Mouse (Mus musculus) liver, embryonic 11.5 days (tissue): Measurements from ENCODE around the gene Zic2. TPM values are rescaled to one million over a fixed set of nuclear protein-coding genes. Genes with fewer than 3 reads are reported as not detected.

Source experiments
- ATAC-seq: fragments of 200-750 bp; cut with Nextera tagmentation; replicated peaks from 2 replicates; pipeline ENCODE4 v1.8.0; 2017; ENCODE audit warnings: moderate number of reproducible peaks, mild to moderate bottlenecking, moderate TSS enrichment, moderate library complexity; ENCODE audit not compliant: low FRiP score
- DNase-seq: peaks from one replicate; pipeline ENCODE4 v3.0.0-alpha.2; 2017; ENCODE audit warnings: low spot score
- H3K27ac ChIP-seq: fragments of 300-500 bp; sonication (generic); 2 replicates; pipeline ENCODE4 v1.5.1; 2014; ENCODE audit warnings: mild to moderate bottlenecking, low read depth, low read length, control low read depth
- H3K27me3 ChIP-seq: fragments of 300-500 bp; sonication (generic); replicated peaks from 2 replicates; pipeline ENCODE4 v1.6.1; 2014; ENCODE audit warnings: low read length, mixed read lengths; ENCODE audit not compliant: control insufficient read depth, insufficient read depth
- H3K36me3 ChIP-seq: fragments of 300-500 bp; sonication (generic); 2 replicates; pipeline ENCODE4 v1.6.1; 2014; ENCODE audit warnings: mild to moderate bottlenecking, low read length, moderate library complexity, mixed read lengths; ENCODE audit not compliant: control insufficient read depth, insufficient read depth
- H3K4me1 ChIP-seq: fragments of 300-500 bp; sonication (generic); replicated peaks from 2 replicates; pipeline ENCODE4 v1.6.1; 2014; ENCODE audit warnings: low read length, mixed read lengths; ENCODE audit not compliant: control insufficient read depth, insufficient read depth
- H3K4me2 ChIP-seq: fragments of 300-500 bp; sonication (generic); 2 replicates; pipeline ENCODE4 v1.6.1; 2014; ENCODE audit warnings: mild to moderate bottlenecking, control low read depth, moderate library complexity
- H3K4me3 ChIP-seq: fragments of 300-500 bp; sonication (generic); 2 replicates; pipeline ENCODE4 v1.5.1; 2014; ENCODE audit warnings: low read depth, low read length, control low read depth
- H3K9ac ChIP-seq: fragments of 300-500 bp; sonication (generic); 2 replicates; pipeline ENCODE4 v1.6.1; 2014; ENCODE audit warnings: low read depth, low read length, control low read depth
- H3K9me3 ChIP-seq: fragments of 300-500 bp; sonication (generic); 2 replicates; pipeline ENCODE4 v1.6.1; 2016; ENCODE audit warnings: low read length, inconsistent platforms, mixed read lengths; ENCODE audit not compliant: control insufficient read depth
- WGBS: fragments of 180-500 bp; shearing (Covaris S2); extraction: QIAGEN DNeasy Blood & Tissue Kit; methylation state at CpG from one replicate; pipeline ENCODE4 v1.1.7; 2014; 5-methylcytosine and 5-hydroxymethylcytosine counted together
- polyA plus RNA-seq: library from polyadenylated mRNA; unstranded; fragments of >200 nt; fragmentation: Nextera tagmentation; extraction: Ambion mirVana; gene quantifications from 2 replicates; pipeline ENCODE4 v1.2.1, GENCODE M21; 2014

Gene Zic2
- polyA plus RNA-seq, 1 experiment from 2014 or later, result not detected

GRCm38 (mm10) chr14:122478574-122479011 is 3.4 kb downstream of the Zic2 start:
- DNase-seq (peak; percentile 51), ATAC-seq (no peak)
- H3K9me3 ChIP-seq, result no peaks in the 10 kb centered on the region
- no peak overlapping the region for H3K9ac ChIP-seq
- 0% methylated on average over 22 of the region's 22 CpGs for WGBS
- no peaks in the 10 kb centered on the region for H3K36me3 ChIP-seq
- peaks cover 7% of the 10 kb centered on the region; the same call in 1 of the 2 replicates for H3K4me1 ChIP-seq
- H3K27ac ChIP-seq, result no peak overlapping the region
- no peak overlapping the region for H3K4me3 ChIP-seq
- H3K27me3 ChIP-seq, result peaks cover 99% of the 10 kb centered on the region
- H3K4me2 ChIP-seq, result no peak overlapping the region

GRCm38 (mm10) chr14:122479461-122480109 is 4.3 kb downstream of the Zic2 start:
- Histone ChIP-seq H3K4me2 (no peak overlapping the region), H3K9ac (no peak overlapping the region), H3K27ac (no peak overlapping the region), H3K4me3 (no peak overlapping the region), H3K27me3 (peaks cover 99% of the 10 kb centered on the region), H3K36me3 (no peaks in the 10 kb centered on the region), H3K4me1 (peaks cover 7% of the 10 kb centered on the region; the same call in 1 of the 2 replicates), H3K9me3 (no peaks in the 10 kb centered on the region)
- no peak for ATAC-seq
- 34% methylated on average over 17 of the region's 17 CpGs for WGBS
- no peak for DNase-seq

GRCm38 (mm10) chr14:122480355-122480754 is 5.1 kb downstream of the Zic2 start:
- no peak for DNase-seq
- 16% methylated on average over 2 of the region's 2 CpGs for WGBS
- H3K4me1 ChIP-seq, result peaks cover 3% of the 10 kb centered on the region; the same call in 1 of the 2 replicates

GRCm38 (mm10) chr14:122481181-122481580 is 5.9 kb downstream of the Zic2 start:
- ATAC-seq (no peak), DNase-seq (no peak)
- H3K36me3 ChIP-seq, result no peaks in the 10 kb centered on the region
- no peak overlapping the region for H3K9ac ChIP-seq
- H3K9me3 ChIP-seq, result no peaks in the 10 kb centered on the region
- no peak overlapping the region for H3K4me2 ChIP-seq
- H3K27ac ChIP-seq, result no peak overlapping the region
- WGBS, result 5% methylated on average over 15 of the region's 15 CpGs
- H3K4me3 ChIP-seq, result no peak overlapping the region
- H3K4me1 ChIP-seq, result no peaks in the 10 kb centered on the region; the same call in 1 of the 2 replicates
- H3K27me3 ChIP-seq, result peaks cover 99% of the 10 kb centered on the region

More at GRCm38 (mm10) chr14:122480355-122480754, 5.1 kb downstream of the Zic2 start:
- no peaks in the 10 kb centered on the region for H3K36me3 ChIP-seq
- no peak overlapping the region for H3K4me2 ChIP-seq
- H3K27ac ChIP-seq, result no peak overlapping the region
- peaks cover 99% of the 10 kb centered on the region for H3K27me3 ChIP-seq
- H3K4me3 ChIP-seq, result no peak overlapping the region
- no peak for ATAC-seq
- no peak overlapping the region for H3K9ac ChIP-seq
- no peaks in the 10 kb centered on the region for H3K9me3 ChIP-seq

GRCm38 (mm10) chr14:122482081-122483023 is 7.1 kb downstream of the Zic2 start:
- no peak overlapping the region for H3K4me2 ChIP-seq
- peaks cover 96% of the 10 kb centered on the region for H3K27me3 ChIP-seq
- H3K4me1 ChIP-seq, result no peaks in the 10 kb centered on the region
- no peak overlapping the region for H3K9ac ChIP-seq
- no peaks in the 10 kb centered on the region for H3K9me3 ChIP-seq
- 2% methylated on average over 38 of the region's 38 CpGs for WGBS
- no peak overlapping the region for H3K27ac ChIP-seq
- ATAC-seq, result no peak
- DNase-seq, result no peak
- no peak overlapping the region for H3K4me3 ChIP-seq
- H3K36me3 ChIP-seq, result no peaks in the 10 kb centered on the region

- Histone ChIP-seq H3K4me3 (no peak overlapping the region), H3K9me3 (no peaks in the 10 kb centered on the region), H3K4me1 (no peaks in the 10 kb centered on the region), H3K27me3 (peaks cover 94% of the 10 kb centered on the region), H3K27ac (no peak overlapping the region), H3K36me3 (no peaks in the 10 kb centered on the region), H3K4me2 (no peak overlapping the region), H3K9ac (no peak overlapping the region)
- WGBS, result 4% methylated on average over 5 of the region's 5 CpGs
- no peak for ATAC-seq
- DNase-seq, result no peak
These were observed 7.8 kb downstream of the Zic2 start for GRCm38 (mm10) chr14:122483024-122483385.

- Histone ChIP-seq H3K27me3 (peaks cover 88% of the 10 kb centered on the region), H3K27ac (no peak overlapping the region), H3K4me2 (no peak overlapping the region), H3K9ac (no peak overlapping the region), H3K4me1 (no peaks in the 10 kb centered on the region), H3K9me3 (no peaks in the 10 kb centered on the region), H3K4me3 (no peak overlapping the region), H3K36me3 (no peaks in the 10 kb centered on the region)
- ATAC-seq (peak; percentile 29; the same call in 1 of the 2 replicates), DNase-seq (no peak)
- WGBS, result 4% methylated on average over 18 of the region's 18 CpGs
These were observed 8.6 kb downstream of the Zic2 start for GRCm38 (mm10) chr14:122483556-122484421.

- no peak overlapping the region for H3K4me2 ChIP-seq
- 18% methylated on average over 2 of the region's 4 CpGs for WGBS
- peaks cover 87% of the 10 kb centered on the region for H3K27me3 ChIP-seq
- no peaks in the 10 kb centered on the region for H3K4me1 ChIP-seq
- H3K4me3 ChIP-seq, result no peak overlapping the region
- no peaks in the 10 kb centered on the region for H3K9me3 ChIP-seq
- DNase-seq, result no peak
- ATAC-seq, result peak; percentile 23; the same call in 1 of the 2 replicates
- no peak overlapping the region for H3K27ac ChIP-seq
- H3K36me3 ChIP-seq, result no peaks in the 10 kb centered on the region
- no peak overlapping the region for H3K9ac ChIP-seq
These were observed 9.2 kb downstream of the Zic2 start for GRCm38 (mm10) chr14:122484458-122484843.
